In the genomic region with DNA sequence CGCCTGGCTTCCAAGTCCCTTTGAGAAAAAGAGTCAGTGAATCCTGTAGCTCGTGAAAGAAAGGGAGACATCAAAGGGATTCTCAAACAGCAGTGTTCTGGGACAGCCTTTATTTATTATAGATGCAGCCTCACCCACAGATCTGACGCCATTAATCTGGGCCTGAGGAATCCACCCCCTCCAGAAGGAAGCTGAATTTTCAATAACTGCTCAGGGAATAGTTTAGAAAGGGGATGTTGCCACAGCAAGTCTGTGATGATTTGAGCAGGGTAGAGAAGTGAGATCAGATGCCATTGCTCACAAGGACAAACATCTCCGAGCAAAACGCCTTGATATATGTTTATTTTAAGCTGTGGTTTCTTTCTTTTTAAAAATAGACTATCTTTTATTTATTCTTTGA, we compare ENCODE assay signal across 17 mouse cellular contexts. TPM values are rescaled to one million over a fixed set of nuclear protein-coding genes. Genes with fewer than 3 reads are reported as not detected.
DNase-seq lines count a peak whose midpoint lies in the region; ATAC-seq lines count a peak whose summit lies in the region.
"Had no signal": no experiment of that assay in that cellular context is flagged by ENCODE, and none has a peak within 500 bp of the region (broad histone marks: within the 10 kb centered on the region; RNA-seq: fewer than 3 reads in every experiment).

No protein-coding gene starts in this region.

- no peak overlapping the region for H3K27ac ChIP-seq in liver, embryonic 11.5 days (ENCODE audit: low read depth, low read length)
- H3K27ac ChIP-seq in liver, embryonic 12.5 days, result no peak overlapping the region
- no peak overlapping the region for H3K27ac ChIP-seq in midbrain, embryonic 15.5 days
- no peak overlapping the region for H3K27ac ChIP-seq in midbrain, embryonic 11.5 days (ENCODE audit: low read depth, low read length)
- H3K27ac ChIP-seq: hindbrain, embryonic 14.5 days; intestine, embryonic 15.5 days; limb, embryonic 15.5 days; neural tube, embryonic 12.5 days; stomach, postnatal 0 days had no signal

- H3K4me1 ChIP-seq in liver, embryonic 11.5 days (replicated peaks; ENCODE audit: control insufficient read depth, insufficient read depth, low read length), result no peaks in the 10 kb centered on the region
- peaks cover 10% of the 10 kb centered on the region; the same call in 1 of the 2 replicates for H3K4me1 ChIP-seq in liver, embryonic 12.5 days
- peaks cover 4% of the 10 kb centered on the region; the same call in 1 of the 2 replicates for H3K4me1 ChIP-seq in midbrain, embryonic 15.5 days
- H3K4me1 ChIP-seq in midbrain, embryonic 11.5 days (ENCODE audit: control insufficient read depth, insufficient read depth, low read length), result no peaks in the 10 kb centered on the region; the same call in 1 of the 2 replicates
- H3K4me1 ChIP-seq: limb, embryonic 15.5 days; neural tube, embryonic 12.5 days had no signal

- no peaks in the 10 kb centered on the region for H3K36me3 ChIP-seq in liver, embryonic 11.5 days (ENCODE audit: control insufficient read depth, insufficient read depth, low read length)
- no peaks in the 10 kb centered on the region for H3K36me3 ChIP-seq in liver, embryonic 12.5 days
- H3K36me3 ChIP-seq in midbrain, embryonic 15.5 days (replicated peaks), result no peaks in the 10 kb centered on the region
- H3K36me3 ChIP-seq in midbrain, embryonic 11.5 days (ENCODE audit: control insufficient read depth, insufficient read depth, low read length), result no peaks in the 10 kb centered on the region
- H3K36me3 ChIP-seq: intestine, embryonic 15.5 days; limb, embryonic 15.5 days; neural tube, embryonic 12.5 days had no signal

- H3K4me3 ChIP-seq in liver, embryonic 11.5 days (ENCODE audit: low read depth, low read length), result no peak overlapping the region
- H3K4me3 ChIP-seq in liver, embryonic 12.5 days, result no peak overlapping the region
- H3K4me3 ChIP-seq in midbrain, embryonic 15.5 days, result no peak overlapping the region
- H3K4me3 ChIP-seq in midbrain, embryonic 11.5 days (ENCODE audit: low read depth, low read length), result no peak overlapping the region
- H3K4me3 ChIP-seq: intestine, embryonic 15.5 days; limb, embryonic 15.5 days; neural tube, embryonic 12.5 days had no signal

- H3K27me3 ChIP-seq in liver, embryonic 11.5 days (replicated peaks; ENCODE audit: control insufficient read depth, insufficient read depth, low read length), result no peaks in the 10 kb centered on the region
- H3K27me3 ChIP-seq in liver, embryonic 12.5 days (replicated peaks), result peaks cover 4% of the 10 kb centered on the region; the same call in 1 of the 2 replicates
- no peaks in the 10 kb centered on the region for H3K27me3 ChIP-seq in midbrain, embryonic 15.5 days (replicated peaks)
- no peaks in the 10 kb centered on the region for H3K27me3 ChIP-seq in midbrain, embryonic 11.5 days (ENCODE audit: control insufficient read depth, insufficient read depth, low read length)
- H3K27me3 ChIP-seq: intestine, embryonic 15.5 days; limb, embryonic 15.5 days; neural tube, embryonic 12.5 days had no signal

- H3K9me3 ChIP-seq in liver, embryonic 11.5 days (ENCODE audit: control insufficient read depth, low read length), result no peaks in the 10 kb centered on the region
- no peaks in the 10 kb centered on the region for H3K9me3 ChIP-seq in liver, embryonic 12.5 days (replicated peaks)
- no peaks in the 10 kb centered on the region for H3K9me3 ChIP-seq in midbrain, embryonic 15.5 days
- no peaks in the 10 kb centered on the region for H3K9me3 ChIP-seq in midbrain, embryonic 11.5 days (ENCODE audit: control insufficient read depth, low read length)
- H3K9me3 ChIP-seq: intestine, embryonic 15.5 days; limb, embryonic 15.5 days; neural tube, embryonic 12.5 days had no signal

- ATAC-seq in liver, embryonic 11.5 days (replicated peaks; ENCODE audit: low FRiP score), result no peak
- ATAC-seq in liver, embryonic 12.5 days, result no peak
- ATAC-seq in midbrain, embryonic 15.5 days (replicated peaks), result peak; percentile 51; the same call in 1 of the 2 replicates
- no peak for ATAC-seq in midbrain, embryonic 11.5 days (ENCODE audit: low FRiP score)
- ATAC-seq: intestine, embryonic 15.5 days had no signal

- H3K4me2 ChIP-seq in liver, embryonic 11.5 days, result no peak overlapping the region
- no peak overlapping the region for H3K4me2 ChIP-seq in liver, embryonic 12.5 days
- no peak overlapping the region for H3K4me2 ChIP-seq in midbrain, embryonic 15.5 days
- no peak overlapping the region for H3K4me2 ChIP-seq in midbrain, embryonic 11.5 days
- H3K4me2 ChIP-seq: heart, embryonic 11.5 days; hindbrain, embryonic 14.5 days; intestine, embryonic 15.5 days; limb, embryonic 15.5 days; neural tube, embryonic 12.5 days had no signal

- peak; percentile 23 for DNase-seq in liver, embryonic 11.5 days (ENCODE audit: low spot score)
- DNase-seq in midbrain, embryonic 11.5 days (ENCODE audit: low spot score, missing footprints), result no peak
- DNase-seq in lung, postnatal 10 days, result peak; percentile 39
- no peak for DNase-seq in ovary, postnatal 10 days (ENCODE audit: low spot score)
- DNase-seq in cerebellum, adult 11 months, result no peak
- DNase-seq: cerebellum, adult 9-11 months; embryo, embryonic 11 days; heart, postnatal 10 days; right cerebral cortex, adult 18-20 months had no signal

- no peak overlapping the region for H3K9ac ChIP-seq in liver, embryonic 11.5 days (ENCODE audit: low read depth, low read length)
- H3K9ac ChIP-seq in liver, embryonic 12.5 days, result no peak overlapping the region
- H3K9ac ChIP-seq in midbrain, embryonic 15.5 days, result no peak overlapping the region
- no peak overlapping the region for H3K9ac ChIP-seq in midbrain, embryonic 11.5 days (ENCODE audit: low read length)
- H3K9ac ChIP-seq: hindbrain, embryonic 14.5 days; intestine, embryonic 15.5 days; limb, embryonic 15.5 days; neural tube, embryonic 12.5 days had no signal

- 53% methylated on average over 5 of the region's 5 CpGs for WGBS in liver, embryonic 11.5 days
- WGBS in liver, embryonic 12.5 days (ENCODE audit: insufficient replicate concordance), result 44% methylated on average over 5 of the region's 5 CpGs
- WGBS in midbrain, embryonic 15.5 days, result 44% methylated on average over 5 of the region's 5 CpGs
- 39% methylated on average over 5 of the region's 5 CpGs for WGBS in midbrain, embryonic 11.5 days

RNA-seq across cellular contexts. Expression of a gene that starts 26.1 kb away (rescaled TPM):
- 237 and 244 TPM in 2 replicates for polyA plus RNA-seq in liver, embryonic 11.5 days (2014; fragmentation: Nextera tagmentation; extraction: Ambion mirVana)
- polyA plus RNA-seq in liver, embryonic 12.5 days (2016; fragmentation: Nextera tagmentation; extraction: Ambion mirVana), result 299 and 300 TPM in 2 replicates
- polyA plus RNA-seq in midbrain, embryonic 15.5 days (2015; fragmentation: Nextera tagmentation; extraction: Ambion mirVana), result 29.3 and 31.6 TPM in 2 replicates
- 37.4 and 43.4 TPM in 2 replicates for polyA plus RNA-seq in midbrain, embryonic 11.5 days (2014; fragmentation: Nextera tagmentation; extraction: Ambion mirVana)

RNA-seq across cellular contexts. Expression of a gene that starts 27.9 kb away (rescaled TPM):
- 13.3 and 17.8 TPM in 2 replicates for polyA plus RNA-seq in liver, embryonic 11.5 days (2014; fragmentation: Nextera tagmentation; extraction: Ambion mirVana)
- 10.7 and 10.8 TPM in 2 replicates for polyA plus RNA-seq in liver, embryonic 12.5 days (2016; fragmentation: Nextera tagmentation; extraction: Ambion mirVana)
- 9.6 and 10.2 TPM in 2 replicates for polyA plus RNA-seq in midbrain, embryonic 15.5 days (2015; fragmentation: Nextera tagmentation; extraction: Ambion mirVana)
- polyA plus RNA-seq in midbrain, embryonic 11.5 days (2014; fragmentation: Nextera tagmentation; extraction: Ambion mirVana), result 5.9 and 6.6 TPM in 2 replicates

RNA-seq across cellular contexts. Expression of a gene that starts 51.0 kb away (rescaled TPM):
- 0.77 TPM in 1 of 2 replicates, not detected in the other for polyA plus RNA-seq in liver, embryonic 11.5 days (2014; fragmentation: Nextera tagmentation; extraction: Ambion mirVana)
- 0.23 and 0.32 TPM in 2 replicates for polyA plus RNA-seq in liver, embryonic 12.5 days (2016; fragmentation: Nextera tagmentation; extraction: Ambion mirVana)
- polyA plus RNA-seq in midbrain, embryonic 15.5 days (2015; fragmentation: Nextera tagmentation; extraction: Ambion mirVana), result 1.1 and 1.2 TPM in 2 replicates
- polyA plus RNA-seq in midbrain, embryonic 11.5 days (2014; fragmentation: Nextera tagmentation; extraction: Ambion mirVana), result 2.0 and 2.1 TPM in 2 replicates

Comparison
In these comparisons a context has a peak if more than half of its experiments do, and no peak if none do; other contexts are left out.
1. DNase-seq: peak in liver, embryonic 11.5 days (single experiment) and lung, postnatal 10 days (single experiment); none in midbrain, embryonic 11.5 days (single experiment), ovary, postnatal 10 days (single experiment) and cerebellum, adult 11 months (single experiment).